Mouse (Mus musculus) urinary bladder, adult 2 months (tissue): ENCODE measurements around the gene Irak3. TPM values are rescaled to one million over a fixed set of nuclear protein-coding genes. Genes with fewer than 3 reads are reported as not detected.

Experiments
- DNase-seq: peaks from one replicate; pipeline ENCODE4 v3.0.0; 2022; ENCODE audit warnings: low spot score
- polyA plus RNA-seq: library from polyadenylated mRNA; depleted of rRNA; stranded (reverse); fragments of >200 nt; gene quantifications from 2 replicates; pipeline ENCODE4 v1.2.3, GENCODE M21; 2012

Gene Irak3
- polyA plus RNA-seq, 1 experiment = 4.6 TPM

GRCm38 (mm10) chr10:120204591-120205210, 2.8 kb upstream of the Irak3 start:
- no peak for DNase-seq

DNA sequence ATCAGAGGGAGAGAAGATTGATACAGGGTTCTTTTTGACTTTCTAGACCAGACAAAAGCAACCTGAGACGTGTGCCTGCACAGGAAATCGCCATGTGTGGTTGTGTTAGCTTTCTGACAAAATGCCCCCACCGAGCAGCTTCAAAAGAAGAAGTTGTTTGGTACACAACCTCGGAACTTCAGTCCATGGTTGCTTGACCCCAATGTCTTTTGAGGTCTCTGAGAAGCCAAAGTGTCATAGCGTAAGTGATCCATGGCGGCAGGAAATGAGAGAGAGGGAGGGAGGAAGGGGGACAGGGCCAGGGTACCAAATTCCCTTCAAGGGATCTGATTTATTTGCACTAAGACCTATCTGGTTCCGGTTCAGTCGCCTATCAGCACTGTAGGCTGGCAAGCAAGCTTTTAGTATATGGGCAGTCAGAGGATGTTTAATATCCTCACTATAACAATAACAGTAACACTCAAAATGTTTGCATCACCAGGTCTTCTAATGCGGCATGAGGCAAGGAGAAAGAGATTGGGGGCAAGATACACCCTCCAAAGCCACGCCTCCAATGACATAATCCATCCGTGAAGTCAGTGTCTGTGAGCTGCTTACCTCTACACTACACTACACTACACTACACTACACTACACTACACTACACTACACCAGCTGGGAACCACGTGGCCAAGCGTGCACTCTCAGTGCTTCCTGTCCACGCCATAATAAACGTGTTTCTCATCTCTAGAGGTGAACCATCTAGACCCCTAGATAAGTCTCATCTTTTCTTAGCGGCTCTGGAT, 729 bp upstream of the Irak3 start:
- no peak for DNase-seq

- DNase-seq = peak; percentile 65
These were observed 604 bp downstream of the Irak3 start, which contains the start of gene Tmbim4 for GRCm38 (mm10) chr10:120201131-120201921. Gene Tmbim4, plus strand, starts transcription at chr10:120201590.

GRCm38 (mm10) chr10:120197061-120197835, 4.7 kb downstream of the Irak3 start:
- DNase-seq = no peak

DNA sequence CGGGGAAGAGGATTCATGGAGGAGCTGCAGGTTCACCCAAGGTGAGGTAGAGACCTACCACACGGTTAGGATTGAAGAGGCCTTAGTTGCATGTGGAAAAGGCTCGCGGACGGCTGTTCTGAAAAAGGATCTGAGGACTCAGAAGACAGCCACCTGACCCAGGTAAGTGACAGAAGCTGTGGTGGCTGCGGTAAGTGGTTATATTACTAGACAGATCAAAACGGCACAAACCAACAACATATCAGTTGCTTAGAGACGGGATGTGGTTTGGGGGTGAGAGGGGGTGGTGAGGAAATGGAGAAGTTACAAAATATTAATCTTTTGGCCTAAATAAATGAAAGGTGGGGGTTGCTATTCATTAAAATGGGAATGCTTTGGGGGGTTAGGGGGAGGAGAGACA, 8.7 kb downstream of the Irak3 start:
- DNase-seq = no peak

DNA sequence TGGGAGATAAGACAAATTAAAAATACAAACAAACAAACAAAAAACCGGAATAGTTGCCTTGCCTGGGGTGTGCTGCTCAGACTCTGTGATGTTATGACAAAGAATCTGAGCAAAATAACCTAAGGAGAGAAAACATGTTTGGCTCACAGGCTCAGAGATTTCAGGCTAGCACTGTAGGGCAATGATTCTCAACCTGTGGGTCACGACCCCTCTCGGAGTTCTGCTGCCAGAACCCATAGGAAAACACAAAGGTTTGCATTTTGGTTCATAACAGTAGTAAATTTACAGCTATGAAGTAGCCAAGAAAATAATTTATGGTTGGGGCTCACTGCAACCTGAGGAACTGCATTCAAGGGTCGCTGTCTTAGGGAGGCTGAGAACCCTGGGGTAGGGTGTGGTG, 9.7 kb downstream of the Irak3 start:
- DNase-seq = no peak

GRCm38 (mm10) chr10:120191165-120191564, 10.8 kb downstream of the Irak3 start:
- DNase-seq = no peak

DNA sequence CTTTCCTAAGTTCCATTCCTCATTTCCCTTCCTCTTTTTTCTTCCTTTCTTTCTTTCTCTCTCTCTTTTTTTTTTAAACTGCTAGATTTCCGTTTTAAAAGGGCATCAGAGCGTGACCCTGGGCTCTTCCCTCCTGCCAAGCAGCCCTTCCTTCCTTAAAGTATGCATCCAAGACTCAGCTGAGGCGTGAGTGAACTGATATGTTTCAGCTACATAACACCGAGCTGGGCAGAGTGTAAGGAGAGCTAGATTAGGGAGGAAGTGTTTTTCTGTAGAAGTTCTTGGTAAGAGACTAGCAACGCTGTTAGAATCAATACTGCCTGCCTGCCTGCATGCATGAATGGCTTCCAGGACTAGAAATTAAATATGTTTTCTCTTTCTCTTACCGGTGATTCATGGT, 12.1 kb downstream of the Irak3 start:
- DNase-seq = no peak

GRCm38 (mm10) chr10:120189276-120189675, 12.7 kb downstream of the Irak3 start:
- no peak for DNase-seq

GRCm38 (mm10) chr10:120188513-120188912, 13.4 kb downstream of the Irak3 start:
- no peak for DNase-seq

- DNase-seq = no peak
These were observed 18.6 kb downstream of the Irak3 start for GRCm38 (mm10) chr10:120183342-120183741.

DNA sequence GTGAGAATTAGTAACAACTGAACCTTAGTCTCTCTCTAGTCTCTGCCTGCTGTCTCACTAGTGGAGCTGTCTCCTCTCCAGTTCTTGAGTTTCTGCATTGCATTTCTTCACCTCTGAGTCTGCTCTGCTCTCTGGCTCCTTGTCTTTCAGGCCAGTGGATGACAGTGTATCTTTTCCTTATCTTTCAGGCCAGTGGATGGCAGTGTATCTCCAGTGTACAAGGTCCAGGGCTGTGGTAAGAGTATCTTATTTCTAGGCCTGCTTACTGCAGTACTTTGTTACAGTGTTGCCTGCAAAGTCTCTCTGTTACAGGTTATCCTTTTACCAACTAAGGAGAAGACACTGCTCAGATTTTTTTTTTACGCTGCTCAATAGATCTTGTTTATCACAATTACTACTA, 19.0 kb downstream of the Irak3 start:
- no peak for DNase-seq

- no peak for DNase-seq
These were observed 27.7 kb downstream of the Irak3 start for GRCm38 (mm10) chr10:120174192-120174705.

- DNase-seq = no peak
These were observed 30.6 kb downstream of the Irak3 start for GRCm38 (mm10) chr10:120171340-120171739.

GRCm38 (mm10) chr10:120170277-120170676, 31.7 kb downstream of the Irak3 start:
- DNase-seq = no peak

DNA sequence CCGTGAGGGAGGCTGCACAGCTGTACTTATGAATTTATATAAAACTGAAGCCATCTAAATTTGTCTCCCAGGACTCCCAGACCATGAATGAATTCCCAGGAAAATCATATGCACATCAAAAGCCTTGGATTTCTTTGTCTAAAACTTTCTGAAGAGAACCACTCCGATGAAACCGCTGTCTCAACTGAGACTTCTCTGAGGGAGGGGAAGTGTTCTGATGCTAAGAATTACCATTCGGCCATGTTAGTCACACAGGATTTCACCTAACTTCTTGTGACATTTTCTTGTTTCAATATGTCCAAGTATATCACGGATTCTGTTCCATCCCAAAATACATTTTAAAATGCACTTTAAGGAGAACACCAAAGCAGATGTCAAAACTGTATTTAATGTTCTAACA, 32.1 kb downstream of the Irak3 start:
- DNase-seq = no peak

DNA sequence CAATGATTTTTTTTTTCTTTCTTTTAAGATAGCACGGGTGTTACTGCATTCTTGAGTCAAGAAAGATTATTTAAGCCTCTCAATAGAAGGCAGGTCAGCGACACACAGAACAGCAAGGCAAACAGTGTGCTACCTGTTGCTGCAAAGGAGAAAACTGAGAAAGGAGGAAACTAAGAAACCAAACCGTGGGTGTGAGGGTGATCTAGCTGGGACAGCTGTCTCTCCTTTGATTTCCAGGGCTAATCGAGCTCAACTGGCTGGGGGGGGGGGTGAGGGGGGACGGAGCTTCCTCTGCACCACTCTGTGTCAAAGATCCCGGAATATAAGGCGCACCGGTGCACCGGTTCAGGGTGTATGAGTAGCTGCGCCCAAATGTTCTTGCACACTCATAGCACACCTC, 32.9 kb downstream of the Irak3 start:
- DNase-seq = no peak

- DNase-seq = no peak
These were observed 33.9 kb downstream of the Irak3 start for GRCm38 (mm10) chr10:120168070-120168469.

DNA sequence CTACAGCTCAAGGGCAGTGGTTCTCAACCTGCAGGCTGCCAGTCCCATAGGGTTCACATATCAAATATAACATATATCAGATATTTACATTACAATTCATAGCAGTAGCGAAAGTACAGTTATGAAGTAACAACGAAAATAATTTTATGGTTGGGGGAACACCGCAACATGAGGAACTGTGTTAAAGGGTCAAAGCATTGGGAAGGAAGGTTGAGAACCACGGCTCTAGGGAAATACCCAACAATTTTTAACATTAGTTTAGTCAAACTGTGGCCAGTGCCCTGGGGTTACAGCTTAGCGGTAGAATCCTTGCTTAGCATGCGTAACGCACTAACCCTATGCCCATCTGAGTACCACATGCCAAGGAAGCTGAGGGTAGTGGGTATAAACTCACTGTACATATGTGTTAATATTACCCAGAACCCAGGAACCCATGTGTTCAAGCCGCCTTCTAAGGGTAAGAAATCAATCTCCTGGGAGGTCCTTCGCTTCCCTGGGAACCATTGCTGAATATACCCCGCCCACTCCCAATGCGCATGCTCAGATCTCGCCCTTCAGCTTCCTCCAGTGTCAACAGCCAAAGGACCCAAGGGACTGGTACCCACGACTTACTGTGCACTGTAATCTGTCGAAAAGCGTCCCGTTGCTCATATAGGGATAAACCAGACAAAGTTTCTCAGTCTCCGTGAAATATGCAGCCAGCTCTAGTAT, 36.0 kb downstream of the Irak3 start:
- no peak for DNase-seq

DNA sequence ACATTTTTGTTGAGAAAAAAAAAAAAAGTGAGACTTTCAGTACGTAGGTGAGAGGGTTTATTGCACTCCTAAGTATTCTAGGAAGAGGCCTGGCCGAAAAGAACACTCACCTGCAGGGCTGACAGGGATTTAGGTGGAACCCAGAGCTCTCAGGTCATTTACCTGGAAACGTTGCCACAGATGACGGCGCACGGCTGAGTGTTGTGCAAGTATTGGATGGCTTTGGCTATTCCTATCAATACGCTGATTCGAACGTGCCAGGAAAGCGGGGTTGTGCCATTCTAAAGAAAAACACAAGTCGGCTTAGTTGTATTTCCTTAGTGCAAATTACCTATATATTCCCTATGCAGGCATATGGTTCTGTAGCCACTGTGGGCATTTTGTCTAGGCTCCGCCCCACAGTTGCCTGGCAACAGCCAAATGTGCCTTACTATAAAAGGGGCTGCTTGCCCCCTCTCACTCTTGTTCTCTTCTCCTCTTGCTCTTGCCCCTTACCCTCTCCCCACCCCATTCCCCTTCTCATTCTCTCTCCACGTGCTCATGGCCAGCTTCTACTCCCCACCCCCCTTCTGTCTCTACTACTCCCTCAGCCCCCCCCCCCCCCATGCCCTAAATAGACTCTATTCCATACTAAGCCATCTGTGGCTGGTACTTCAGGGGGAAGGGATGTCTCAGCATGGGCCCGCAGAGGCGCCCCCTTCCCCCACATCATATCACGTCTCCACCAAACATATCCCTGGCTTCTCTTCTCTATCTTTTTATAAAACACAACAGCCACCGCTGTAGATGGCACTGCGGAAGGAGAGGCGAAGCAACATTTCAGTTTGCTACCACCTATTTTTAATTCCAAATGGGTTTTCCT, 36.8 kb downstream of the Irak3 start:
- no peak for DNase-seq
